Mouse (Mus musculus) myocyte (in vitro differentiated cells): ENCODE measurements around the gene Anks3.

ENCODE experiments used
- CEBPB ChIP-seq: IDR thresholded peaks from 2 replicates; pipeline ENCODE4 v1.6.1; 2011; ENCODE audit warnings: mild to moderate bottlenecking, moderate library complexity; ENCODE audit not compliant: poor library complexity, insufficient read depth, severe bottlenecking
- E2F4 ChIP-seq: IDR thresholded peaks from one replicate; pipeline ENCODE4 v1.6.1; 2011; ENCODE audit warnings: mild to moderate bottlenecking, control low read depth, moderate library complexity; ENCODE audit not compliant: insufficient read depth
- MAX ChIP-seq: IDR thresholded peaks from one replicate; pipeline ENCODE4 v1.6.1; 2011; ENCODE audit warnings: low read depth, mild to moderate bottlenecking, control low read depth
- MYOD1 ChIP-seq, 3 experiments: IDR thresholded peaks; one replicate each; pipeline ENCODE4 v1.6.1; 2011; ENCODE audit warnings: control low read depth in 2 of 3, low read depth in 2 of 3, mild to moderate bottlenecking in 2 of 3, moderate library complexity in 1 of 3; ENCODE audit not compliant: insufficient read length in 2 of 3, control insufficient read depth in 1 of 3
- MYOG ChIP-seq, 3 experiments: IDR thresholded peaks; one replicate each; pipeline ENCODE4 v1.6.1; 2011; ENCODE audit warnings: control low read depth in 2 of 3, low read depth in 2 of 3, mild to moderate bottlenecking in 2 of 3; ENCODE audit not compliant: insufficient read length in 2 of 3, control insufficient read depth in 1 of 3, insufficient read depth in 1 of 3
- POLR2A ChIP-seq: IDR thresholded peaks from one replicate; pipeline ENCODE4 v1.6.1; 2011; ENCODE audit warnings: low read depth, mild to moderate bottlenecking, control low read depth, moderate library complexity; ENCODE audit not compliant: insufficient read length
- POLR2AphosphoS2 ChIP-seq: IDR thresholded peaks from one replicate; pipeline ENCODE4 v1.6.1; 2011; ENCODE audit warnings: low read depth, control low read depth; ENCODE audit not compliant: insufficient read length
- SRF ChIP-seq: IDR thresholded peaks from one replicate; pipeline ENCODE4 v1.6.1; 2011; ENCODE audit warnings: low read depth; ENCODE audit not compliant: control insufficient read depth, insufficient read length
- TCF12 ChIP-seq: IDR thresholded peaks from one replicate; pipeline ENCODE4 v1.6.1; 2011; ENCODE audit warnings: mild to moderate bottlenecking, control low read depth; ENCODE audit not compliant: poor library complexity, insufficient read depth, severe bottlenecking
- TCF3 ChIP-seq: IDR thresholded peaks from one replicate; pipeline ENCODE4 v1.6.1; 2011; ENCODE audit warnings: low read depth, control low read depth; ENCODE audit not compliant: insufficient read length
- USF1 ChIP-seq: IDR thresholded peaks from one replicate; pipeline ENCODE4 v1.6.1; 2011; ENCODE audit warnings: low read depth, mild to moderate bottlenecking, control low read depth, moderate library complexity

DNA sequence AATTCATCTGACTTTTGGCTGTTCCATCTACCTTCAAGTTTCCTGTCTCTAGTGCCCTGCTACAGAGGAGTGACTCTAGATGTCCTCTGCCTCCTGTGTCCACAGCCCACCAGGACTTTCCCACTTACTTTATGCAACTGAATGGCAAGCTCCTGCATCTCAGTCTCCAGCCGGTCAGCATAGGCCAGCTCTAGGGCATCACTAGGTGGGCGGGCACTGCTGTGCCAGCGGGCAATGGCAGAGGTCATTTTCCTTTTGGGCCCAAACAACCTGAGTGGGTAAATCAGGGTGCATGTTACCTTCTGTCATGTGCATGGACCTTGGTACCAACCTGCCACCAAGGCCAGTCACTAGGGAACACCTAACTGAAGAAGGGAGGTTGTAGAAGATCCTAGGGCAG, 20.6 kb downstream of the Anks3 start:
- TF ChIP-seq MYOD1 (IDR thresholded peaks at IDR 0.05; ENCODE audit: control insufficient read depth in 1 of 3, insufficient read length in 2 of 3, low read depth in 2 of 3) (no peak), POLR2A (no peak), CEBPB (no peak), TCF3 (no peak), POLR2AphosphoS2 (no peak), USF1 (no peak), E2F4 (no peak), MAX (no peak), SRF (no peak), MYOG (IDR thresholded peaks at IDR 0.05; ENCODE audit: control insufficient read depth in 1 of 3, insufficient read depth in 1 of 3, insufficient read length in 2 of 3, low read depth in 2 of 3) (no peak), TCF12 (no peak)
